Mouse (Mus musculus) layer of hippocampus, adult 2 months (tissue): ENCODE measurements at regions not wholly inside any gene's neighbourhood (a gene's known extent, or its start where the extent isn't known, plus 50 kb on each side); places are given as distances from the start of the nearest gene placed in this dataset.
A peak's percentile ranks its signal among the peaks of the same experiment; 100 is the strongest.

ENCODE experiments used
- DNase-seq, 2 experiments: peaks; one replicate each; pipeline ENCODE4 v3.0.0; 2022; ENCODE audit warnings: low spot score in 2 of 2
- H3K27ac ChIP-seq: fragments of 200-600 bp; 2 replicates; pipeline ENCODE4 v1.8.1; 2022
- H3K4me3 ChIP-seq: fragments of 200-600 bp; 2 replicates; pipeline ENCODE4 v1.8.1; 2022; ENCODE audit warnings: mild to moderate bottlenecking
- CTCF ChIP-seq: fragments of 200-600 bp; conservative IDR thresholded peaks from 2 replicates; pipeline ENCODE4 v1.8.1; 2022; ENCODE audit warnings: antibody characterized with exemption, mild to moderate bottlenecking, moderate library complexity

- no peak for DNase-seq
- no peak overlapping the region for H3K4me3 ChIP-seq
- TF ChIP-seq CTCF, result no peak
- H3K27ac ChIP-seq, result no peak overlapping the region
Measured at GRCm38 (mm10) chr14:98749086-98750027, 244.8 kb downstream of the Rpl36a-ps1 start.

GRCm38 (mm10) chr14:98747159-98747775 lies 246.9 kb downstream of the Rpl36a-ps1 start:
- no peak for DNase-seq
- H3K27ac ChIP-seq, result no peak overlapping the region
- no peak overlapping the region for H3K4me3 ChIP-seq
- no peak for TF ChIP-seq CTCF

GRCm38 (mm10) chr14:98730375-98730774 lies 263.7 kb downstream of the Rpl36a-ps1 start:
- no peak for DNase-seq
- H3K4me3 ChIP-seq, result no peak overlapping the region
- no peak for TF ChIP-seq CTCF
- no peak overlapping the region for H3K27ac ChIP-seq

GRCm38 (mm10) chr14:98728863-98729262 lies 265.3 kb downstream of the Rpl36a-ps1 start:
- DNase-seq, result no peak
- H3K4me3 ChIP-seq, result no peak overlapping the region
- no peak for TF ChIP-seq CTCF
- H3K27ac ChIP-seq, result no peak overlapping the region

- no peak overlapping the region for H3K27ac ChIP-seq
- no peak for DNase-seq
- H3K4me3 ChIP-seq, result no peak overlapping the region
- TF ChIP-seq CTCF, result no peak
Measured at GRCm38 (mm10) chr14:98722481-98722880, 271.6 kb downstream of the Rpl36a-ps1 start.

- Histone ChIP-seq H3K27ac (no peak overlapping the region), H3K4me3 (no peak overlapping the region)
- DNase-seq, result no peak
- TF ChIP-seq CTCF, result no peak
Measured at GRCm38 (mm10) chr14:98721033-98721432, 273.1 kb downstream of the Rpl36a-ps1 start.

GRCm38 (mm10) chr14:98708045-98708444 lies 286.1 kb downstream of the Rpl36a-ps1 start:
- no peak for TF ChIP-seq CTCF

GRCm38 (mm10) chr14:98707574-98707973 lies 286.5 kb downstream of the Rpl36a-ps1 start:
- no peak for DNase-seq
- no peak for TF ChIP-seq CTCF
- Histone ChIP-seq H3K4me3 (no peak overlapping the region), H3K27ac (no peak overlapping the region)

More at GRCm38 (mm10) chr14:98708045-98708444, 286.1 kb downstream of the Rpl36a-ps1 start:
- Histone ChIP-seq H3K27ac (no peak overlapping the region), H3K4me3 (no peak overlapping the region)
- DNase-seq, result no peak

GRCm38 (mm10) chr14:98703289-98703688 lies 290.8 kb downstream of the Rpl36a-ps1 start:
- H3K27ac ChIP-seq, result no peak overlapping the region
- no peak for DNase-seq
- no peak overlapping the region for H3K4me3 ChIP-seq
- no peak for TF ChIP-seq CTCF

GRCm38 (mm10) chr14:98656533-98656932 lies 337.6 kb downstream of the Rpl36a-ps1 start:
- TF ChIP-seq CTCF, result no peak
- no peak for DNase-seq
- Histone ChIP-seq H3K4me3 (no peak overlapping the region), H3K27ac (no peak overlapping the region)

GRCm38 (mm10) chr14:98654191-98654809 lies 339.8 kb downstream of the Rpl36a-ps1 start:
- no peak for DNase-seq
- Histone ChIP-seq H3K4me3 (no peak overlapping the region), H3K27ac (no peak overlapping the region)
- TF ChIP-seq CTCF, result no peak

GRCm38 (mm10) chr14:98651221-98651620 lies 342.9 kb downstream of the Rpl36a-ps1 start:
- H3K27ac ChIP-seq, result no peak overlapping the region
- 0 out of 2 replicates have a peak, but pooled peaks have one; percentile 8 for TF ChIP-seq CTCF
- no peak overlapping the region for H3K4me3 ChIP-seq
- no peak for DNase-seq

GRCm38 (mm10) chr14:98650520-98650919 lies 343.6 kb downstream of the Rpl36a-ps1 start:
- H3K4me3 ChIP-seq, result no peak overlapping the region
- no peak for DNase-seq
- no peak for TF ChIP-seq CTCF
- H3K27ac ChIP-seq, result no peak overlapping the region

GRCm38 (mm10) chr14:98647614-98648013 lies 346.5 kb downstream of the Rpl36a-ps1 start:
- Histone ChIP-seq H3K27ac (no peak overlapping the region), H3K4me3 (no peak overlapping the region)
- no peak for TF ChIP-seq CTCF
- DNase-seq, result no peak
